Mouse (Mus musculus) lung, postnatal 0 days (tissue): ENCODE data around the gene Paics.

Source experiments
- CTCF ChIP-seq: IDR thresholded peaks from 2 replicates; pipeline ENCODE4 v1.5.1; 2016; ENCODE audit warnings: antibody characterized with exemption, mild to moderate bottlenecking
- EP300 ChIP-seq: IDR thresholded peaks from 2 replicates; pipeline ENCODE4 v1.6.1; 2016; ENCODE audit warnings: antibody characterized with exemption, mild to moderate bottlenecking, control low read depth

DNA sequence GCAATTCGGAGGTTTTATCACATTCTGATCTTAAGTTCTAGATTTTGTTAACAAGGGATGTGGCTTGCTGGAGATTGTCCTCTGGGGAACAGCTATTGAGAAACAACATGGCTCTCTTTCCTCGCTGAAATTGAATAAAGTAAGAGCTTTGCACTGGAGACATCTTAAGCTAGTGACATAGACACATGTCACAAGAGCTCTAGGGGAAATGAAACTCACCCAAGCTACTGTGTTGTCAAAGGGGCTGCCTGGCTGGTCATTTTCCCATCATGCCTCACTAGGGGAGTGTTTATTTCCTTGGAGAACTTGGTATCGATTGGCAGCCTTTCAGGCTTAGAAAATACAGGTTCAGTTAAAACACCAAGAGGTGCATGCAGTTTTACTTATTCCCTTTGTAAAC lies 62.1 kb downstream of the Paics start:
- TF ChIP-seq CTCF: no peak
- no peak for TF ChIP-seq EP300
